Mouse (Mus musculus) cerebellum, adult 2 months (tissue): Measurements from ENCODE around the gene BC052040.

Experiments used
- CTCF ChIP-seq: fragments of 200-500 bp; IDR thresholded peaks from 2 replicates; pipeline ENCODE4 v1.5.1; 2011; ENCODE audit warnings: low read depth, mild to moderate bottlenecking, control low read depth, low read length, moderate library complexity, borderline replicate concordance; ENCODE audit not compliant: insufficient read depth
- POLR2A ChIP-seq: fragments of 200-500 bp; IDR thresholded peaks from 2 replicates; pipeline ENCODE4 v1.6.1; 2011; ENCODE audit warnings: low read length, control low read depth, borderline replicate concordance; ENCODE audit not compliant: insufficient read depth

- TF ChIP-seq CTCF, result no peak
- TF ChIP-seq POLR2A, result no peak
Measured at GRCm38 (mm10) chr2:115730502-115730901, 149.0 kb downstream of the BC052040 start.
